Mouse (Mus musculus) limb, embryonic 12.5 days (tissue): ENCODE results near the gene Jaml. TPM values are rescaled to one million over a fixed set of nuclear protein-coding genes. Genes with fewer than 3 reads are reported as not detected.

Experiments used
- ATAC-seq: fragments of 200-750 bp; cut with Nextera tagmentation; 2 replicates; pipeline ENCODE4 v1.8.0; 2017; ENCODE audit warnings: low read depth, moderate TSS enrichment; ENCODE audit not compliant: insufficient number of reproducible peaks, insufficient read depth, low FRiP score, low TSS enrichment
- H3K27ac ChIP-seq: fragments of 300-500 bp; sonication (generic); 2 replicates; pipeline ENCODE4 v1.5.1; 2016; ENCODE audit warnings: mild to moderate bottlenecking, moderate library complexity
- H3K27me3 ChIP-seq: fragments of 300-500 bp; sonication (generic); 2 replicates; pipeline ENCODE4 v1.6.1; 2016; ENCODE audit warnings: mild to moderate bottlenecking, moderate library complexity
- H3K36me3 ChIP-seq: fragments of 300-500 bp; sonication (generic); 2 replicates; pipeline ENCODE4 v1.6.1; 2016; ENCODE audit warnings: mild to moderate bottlenecking, moderate library complexity
- H3K4me1 ChIP-seq: fragments of 300-500 bp; sonication (generic); replicated peaks from 2 replicates; pipeline ENCODE4 v1.6.1; 2016
- H3K4me2 ChIP-seq: fragments of 300-500 bp; sonication (generic); 2 replicates; pipeline ENCODE4 v1.6.1; 2016; ENCODE audit warnings: mild to moderate bottlenecking, moderate library complexity
- H3K4me3 ChIP-seq: fragments of 300-500 bp; sonication (generic); replicated peaks from 2 replicates; pipeline ENCODE4 v1.5.1; 2016; ENCODE audit warnings: mild to moderate bottlenecking
- H3K9ac ChIP-seq: fragments of 300-500 bp; sonication (generic); replicated peaks from 2 replicates; pipeline ENCODE4 v1.6.1; 2016; ENCODE audit warnings: mild to moderate bottlenecking, moderate library complexity
- H3K9me3 ChIP-seq: fragments of 300-500 bp; sonication (generic); 2 replicates; pipeline ENCODE4 v1.6.1; 2016; ENCODE audit warnings: mild to moderate bottlenecking, moderate library complexity
- WGBS: fragments of 180-500 bp; shearing (Covaris S2); methylation state at CpG from one replicate; pipeline ENCODE4 v1.1.7; 2016; 5-methylcytosine and 5-hydroxymethylcytosine counted together
- polyA plus RNA-seq: library from polyadenylated mRNA; unstranded; fragments of >200 nt; fragmentation: Nextera tagmentation; extraction: Ambion mirVana; gene quantifications from 2 replicates; pipeline ENCODE4 v1.2.1, GENCODE M21; 2016

Jaml gene
- polyA plus RNA-seq, 1 experiment from 2014 or later: 0.99 TPM

DNA sequence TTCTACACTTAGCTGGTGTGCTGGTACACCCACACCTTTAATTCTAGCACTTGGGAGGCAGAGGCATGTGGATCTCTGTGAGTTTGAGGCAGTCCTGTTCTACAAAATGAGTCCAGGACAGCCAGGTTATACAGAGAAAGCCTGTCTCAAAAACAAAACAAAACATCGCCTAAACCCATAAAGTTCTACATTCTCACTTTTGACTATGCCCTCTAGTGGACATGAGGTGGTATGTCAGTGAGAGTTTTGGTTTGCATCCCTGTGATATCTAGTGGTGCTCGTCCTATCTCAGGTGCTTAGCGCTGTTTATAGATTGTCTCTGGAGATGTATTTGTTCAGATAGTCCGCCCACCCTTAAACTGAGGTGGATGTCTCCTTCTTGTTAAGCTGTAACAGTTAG, 30.5 kb upstream of the Jaml start:
- H3K4me2 ChIP-seq: no peak overlapping the region
- ATAC-seq: no peak
- H3K4me3 ChIP-seq: no peak overlapping the region
- H3K27me3 ChIP-seq: peaks cover 21% of the 10 kb centered on the region
- peaks cover 5% of the 10 kb centered on the region for H3K4me1 ChIP-seq
- no peak overlapping the region for H3K27ac ChIP-seq
- H3K36me3 ChIP-seq: peaks cover 8% of the 10 kb centered on the region; the same call in 1 of the 2 replicates
- 31% methylated on average over 4 of the region's 4 CpGs for WGBS
- H3K9ac ChIP-seq: no peak overlapping the region
- H3K9me3 ChIP-seq: no peaks in the 10 kb centered on the region

DNA sequence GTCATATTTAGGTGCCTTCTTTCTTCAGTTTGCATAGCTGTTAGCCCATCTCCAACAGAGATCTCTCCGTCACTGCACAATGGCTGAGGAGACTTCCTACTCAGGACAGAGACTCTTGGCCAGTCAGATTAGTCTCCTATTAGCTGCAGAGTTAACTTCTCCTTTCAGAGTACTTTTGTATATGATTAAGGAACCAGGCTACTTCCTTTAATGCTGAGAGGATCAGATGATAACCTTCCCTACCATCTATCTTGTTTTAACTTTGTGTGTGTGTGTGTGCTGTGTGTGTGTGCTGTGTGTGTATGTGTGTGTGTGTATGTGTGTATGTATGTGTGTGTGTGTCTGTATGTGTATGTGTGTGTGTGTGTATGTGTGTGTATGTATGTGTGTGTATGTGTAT, 29.3 kb upstream of the Jaml start:
- no peak overlapping the region for H3K4me3 ChIP-seq
- H3K4me1 ChIP-seq: no peaks in the 10 kb centered on the region
- 87% methylated on average over 1 of the region's 1 CpGs for WGBS
- no peak overlapping the region for H3K4me2 ChIP-seq
- H3K27ac ChIP-seq: no peak overlapping the region
- no peak for ATAC-seq
- peaks cover 11% of the 10 kb centered on the region for H3K27me3 ChIP-seq
- no peaks in the 10 kb centered on the region for H3K9me3 ChIP-seq
- H3K9ac ChIP-seq: no peak overlapping the region
- H3K36me3 ChIP-seq: peaks cover 7% of the 10 kb centered on the region; the same call in 1 of the 2 replicates

GRCm38 (mm10) chr9:45050301-45050700, 28.7 kb upstream of the Jaml start:
- no peak for ATAC-seq
- H3K9ac ChIP-seq: no peak overlapping the region
- no peaks in the 10 kb centered on the region for H3K9me3 ChIP-seq
- no peak overlapping the region for H3K27ac ChIP-seq
- 0 out of 2 replicates have a peak, but pooled peaks cover 3% of the 10 kb centered on the region for H3K36me3 ChIP-seq
- 88% methylated on average over 2 of the region's 2 CpGs for WGBS
- H3K4me3 ChIP-seq: no peak overlapping the region
- H3K4me2 ChIP-seq: no peak overlapping the region
- H3K27me3 ChIP-seq: peaks cover 7% of the 10 kb centered on the region
- no peaks in the 10 kb centered on the region for H3K4me1 ChIP-seq

- WGBS: under 1% methylated on average over 33 of the region's 33 CpGs
- 0 out of 2 replicates have a peak, but pooled peaks cover 3% of the 10 kb centered on the region for H3K36me3 ChIP-seq
- H3K27ac ChIP-seq: peak within 1 kb of the TSS; percentile 96
- no peaks in the 10 kb centered on the region for H3K4me1 ChIP-seq
- peaks cover 7% of the 10 kb centered on the region for H3K27me3 ChIP-seq
- H3K4me2 ChIP-seq: peak within 1 kb of the TSS; percentile 51
- ATAC-seq: peak; percentile 96
- H3K4me3 ChIP-seq: peak within 1 kb of the TSS; percentile 65
- no peaks in the 10 kb centered on the region for H3K9me3 ChIP-seq
- H3K9ac ChIP-seq: peak within 1 kb of the TSS; percentile 51
Measured at GRCm38 (mm10) chr9:45055082-45055713, 23.8 kb upstream of the Jaml start, which contains the start of gene Mpzl3. TSS of gene Mpzl3 (plus strand) at chr9:45055186.

DNA sequence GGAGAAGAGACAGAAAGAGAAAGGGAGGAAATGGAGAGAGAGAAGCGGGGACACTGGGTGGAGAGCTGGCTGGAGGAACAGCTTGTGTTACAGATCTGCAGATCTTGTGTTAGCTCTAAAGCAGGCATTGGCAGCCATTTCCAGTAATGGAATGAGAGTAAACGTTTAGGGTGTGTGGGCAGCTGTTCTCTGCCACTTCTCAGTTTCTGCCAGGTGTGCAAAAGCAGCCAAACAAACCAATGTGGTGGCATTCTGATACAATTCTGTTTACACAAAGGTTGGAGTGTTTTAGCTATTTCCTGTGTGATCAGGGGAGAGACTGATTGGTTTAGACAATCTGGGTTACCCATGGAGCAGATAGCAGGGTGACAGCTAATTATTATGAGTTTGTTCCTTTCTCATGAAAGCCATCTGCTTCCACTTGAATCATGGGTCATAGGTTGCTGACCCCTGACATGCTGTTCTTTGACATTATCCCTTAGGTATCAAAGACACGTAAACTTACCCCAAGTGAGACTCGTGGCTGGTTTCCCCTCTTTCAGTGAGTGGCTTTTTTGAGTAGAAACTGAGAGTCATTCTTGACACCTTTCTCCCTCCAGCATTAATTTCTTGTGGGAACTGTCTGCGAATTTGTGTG, 20.6 kb upstream of the Jaml start:
- Histone ChIP-seq H3K9me3 (no peaks in the 10 kb centered on the region), H3K4me3 (no peak overlapping the region), H3K27me3 (no peaks in the 10 kb centered on the region), H3K9ac (no peak overlapping the region), H3K27ac (no peak overlapping the region), H3K4me1 (no peaks in the 10 kb centered on the region), H3K36me3 (no peaks in the 10 kb centered on the region), H3K4me2 (no peak overlapping the region)
- WGBS: 18% methylated on average over 5 of the region's 5 CpGs
- ATAC-seq: no peak

DNA sequence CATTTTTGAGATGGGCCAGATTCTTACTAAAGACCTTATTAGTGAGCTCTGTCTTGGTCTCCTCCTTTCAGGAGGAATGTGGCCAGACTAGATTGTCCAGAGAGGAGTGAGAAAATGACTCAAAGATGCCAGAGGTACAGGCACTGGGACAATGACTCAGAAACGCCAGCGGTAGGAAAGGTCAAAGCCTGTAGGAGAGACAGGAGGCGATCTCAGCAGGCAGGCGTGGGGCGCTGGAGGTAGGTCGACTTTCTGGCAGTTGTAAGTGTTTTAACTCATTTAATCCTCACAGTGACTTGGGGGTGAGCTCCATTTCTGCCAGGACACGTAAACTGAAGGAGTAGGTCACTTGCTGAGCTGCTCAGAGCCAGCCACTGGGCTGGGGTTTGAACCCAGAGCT, 18.8 kb upstream of the Jaml start:
- no peak overlapping the region for H3K4me2 ChIP-seq
- H3K9ac ChIP-seq: no peak overlapping the region
- H3K9me3 ChIP-seq: no peaks in the 10 kb centered on the region
- no peaks in the 10 kb centered on the region for H3K4me1 ChIP-seq
- 35% methylated on average over 7 of the region's 7 CpGs for WGBS
- H3K27ac ChIP-seq: no peak overlapping the region
- no peaks in the 10 kb centered on the region for H3K27me3 ChIP-seq
- no peak for ATAC-seq
- H3K36me3 ChIP-seq: no peaks in the 10 kb centered on the region
- H3K4me3 ChIP-seq: no peak overlapping the region

DNA sequence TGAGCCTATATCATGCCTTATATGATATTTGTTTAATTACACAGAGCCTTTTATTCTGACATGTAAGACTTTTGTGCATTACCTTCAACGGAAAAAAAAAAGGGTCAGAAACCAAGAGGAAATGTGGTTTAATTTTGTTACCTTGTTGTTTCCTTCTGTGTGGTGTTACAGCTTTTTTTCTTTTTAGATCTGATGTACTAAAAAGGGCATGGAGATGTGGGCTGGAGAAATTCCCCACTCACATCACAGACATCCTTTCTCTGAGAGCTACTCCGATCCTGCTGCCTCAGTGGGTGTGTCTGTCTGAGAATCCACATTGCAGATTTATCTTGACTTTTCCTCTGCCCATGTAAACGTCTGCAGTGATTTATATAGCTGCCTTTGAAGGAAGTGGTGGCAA, 16.3 kb upstream of the Jaml start:
- Histone ChIP-seq H3K4me1 (no peaks in the 10 kb centered on the region), H3K9ac (no peak overlapping the region), H3K4me2 (no peak overlapping the region), H3K9me3 (no peaks in the 10 kb centered on the region), H3K36me3 (no peaks in the 10 kb centered on the region), H3K27ac (no peak overlapping the region), H3K4me3 (no peak overlapping the region), H3K27me3 (no peaks in the 10 kb centered on the region)
- ATAC-seq: no peak
- WGBS: 44% methylated on average over 3 of the region's 3 CpGs

DNA sequence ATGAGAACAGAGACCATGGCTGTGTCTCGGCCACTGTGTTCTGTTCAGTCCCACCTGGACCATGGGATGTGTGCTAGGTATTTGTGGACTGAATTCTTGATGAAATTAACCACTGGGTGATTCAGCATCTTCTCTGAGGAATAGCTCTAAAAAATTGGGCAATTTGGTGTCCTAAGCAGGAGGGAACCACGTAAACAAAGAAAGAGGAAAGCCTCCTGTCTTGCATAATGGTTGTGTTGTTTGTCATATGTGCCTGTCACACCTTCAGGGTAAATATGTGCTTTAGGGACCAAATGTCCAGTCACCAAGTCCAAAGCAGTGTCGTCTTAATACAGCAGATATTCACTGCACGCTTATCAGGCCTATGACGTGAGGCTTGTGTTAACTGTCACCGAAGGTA, 14.6 kb upstream of the Jaml start:
- no peak for ATAC-seq
- H3K4me2 ChIP-seq: no peak overlapping the region

DNA sequence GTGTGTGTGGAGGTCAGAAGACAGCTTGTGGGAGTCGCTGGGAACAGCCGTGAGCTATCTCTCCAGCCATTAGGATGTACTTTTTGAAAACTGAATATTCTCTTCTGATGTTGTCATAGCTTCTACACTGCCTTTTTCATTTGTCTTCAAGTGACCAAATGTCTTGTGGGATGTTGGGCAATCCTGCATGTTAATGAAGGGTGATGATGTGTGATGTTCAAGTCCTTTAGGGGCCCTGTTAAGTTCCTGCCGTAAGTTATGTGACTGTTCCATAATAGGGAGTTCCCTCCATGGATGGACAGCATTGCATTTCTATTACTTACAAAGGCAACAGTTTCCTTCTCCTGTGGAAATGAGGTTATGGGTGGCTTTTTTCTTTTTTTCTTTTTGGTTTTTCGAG, 12.2 kb upstream of the Jaml start:
- Histone ChIP-seq H3K27me3 (no peaks in the 10 kb centered on the region), H3K4me1 (no peaks in the 10 kb centered on the region), H3K9me3 (no peaks in the 10 kb centered on the region), H3K36me3 (no peaks in the 10 kb centered on the region), H3K4me2 (no peak overlapping the region), H3K9ac (no peak overlapping the region), H3K4me3 (no peak overlapping the region), H3K27ac (no peak overlapping the region)
- ATAC-seq: no peak
- 83% methylated on average over 4 of the region's 4 CpGs for WGBS

More for the DNA sequence above, 14.6 kb upstream of the Jaml start:
- H3K27me3 ChIP-seq: no peaks in the 10 kb centered on the region
- H3K27ac ChIP-seq: no peak overlapping the region
- H3K4me3 ChIP-seq: no peak overlapping the region
- H3K9ac ChIP-seq: no peak overlapping the region
- no peaks in the 10 kb centered on the region for H3K36me3 ChIP-seq
- 85% methylated on average over 6 of the region's 6 CpGs for WGBS
- H3K9me3 ChIP-seq: no peaks in the 10 kb centered on the region
- no peaks in the 10 kb centered on the region for H3K4me1 ChIP-seq

DNA sequence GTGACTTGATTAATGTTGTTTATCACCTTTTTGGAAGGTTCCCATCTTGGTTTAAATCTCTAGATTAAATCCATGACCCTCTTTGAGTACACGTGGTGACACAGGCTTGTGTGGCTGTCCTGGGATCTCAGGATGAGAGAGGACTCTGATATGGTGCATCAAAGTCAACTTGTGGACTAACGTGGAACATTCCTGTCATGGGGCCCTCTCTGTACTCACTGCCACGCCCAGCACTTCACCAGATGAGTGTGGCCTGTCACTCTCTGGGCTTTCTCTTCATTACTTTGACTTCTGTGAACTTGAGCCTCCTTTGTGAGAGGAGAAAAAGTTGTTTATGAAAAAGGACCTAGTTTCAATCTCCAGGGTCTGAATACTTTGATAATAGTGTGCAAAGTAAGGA, 7.2 kb upstream of the Jaml start:
- H3K9me3 ChIP-seq: no peaks in the 10 kb centered on the region
- H3K4me3 ChIP-seq: no peak overlapping the region
- H3K27ac ChIP-seq: no peak overlapping the region
- WGBS: 58% methylated on average over 3 of the region's 3 CpGs
- H3K4me2 ChIP-seq: no peak overlapping the region
- H3K36me3 ChIP-seq: no peaks in the 10 kb centered on the region
- no peaks in the 10 kb centered on the region for H3K4me1 ChIP-seq
- H3K9ac ChIP-seq: no peak overlapping the region
- ATAC-seq: no peak
- H3K27me3 ChIP-seq: no peaks in the 10 kb centered on the region

- Histone ChIP-seq H3K9ac (no peak overlapping the region), H3K4me1 (no peaks in the 10 kb centered on the region), H3K9me3 (no peaks in the 10 kb centered on the region), H3K36me3 (no peaks in the 10 kb centered on the region), H3K27ac (no peak overlapping the region), H3K27me3 (no peaks in the 10 kb centered on the region), H3K4me2 (no peak overlapping the region), H3K4me3 (no peak overlapping the region)
- WGBS: 54% methylated on average over 3 of the region's 3 CpGs
- ATAC-seq: no peak
Measured at GRCm38 (mm10) chr9:45077859-45078258, 1.1 kb upstream of the Jaml start.

- Histone ChIP-seq H3K4me2 (no peak overlapping the region), H3K27me3 (no peaks in the 10 kb centered on the region), H3K4me1 (no peaks in the 10 kb centered on the region), H3K27ac (no peak overlapping the region), H3K36me3 (no peaks in the 10 kb centered on the region), H3K9me3 (no peaks in the 10 kb centered on the region), H3K9ac (no peak overlapping the region), H3K4me3 (no peak overlapping the region)
- ATAC-seq: no peak
- WGBS: 87% methylated on average over 3 of the region's 3 CpGs
Measured at GRCm38 (mm10) chr9:45083132-45083531, 4.1 kb downstream of the Jaml start.
